Mouse (Mus musculus): ENCODE measurements at regions not wholly inside any gene's neighbourhood (a gene's known extent, or its start where the extent isn't known, plus 50 kb on each side); places are given as distances from the start of the nearest gene placed in this dataset.

DNA sequence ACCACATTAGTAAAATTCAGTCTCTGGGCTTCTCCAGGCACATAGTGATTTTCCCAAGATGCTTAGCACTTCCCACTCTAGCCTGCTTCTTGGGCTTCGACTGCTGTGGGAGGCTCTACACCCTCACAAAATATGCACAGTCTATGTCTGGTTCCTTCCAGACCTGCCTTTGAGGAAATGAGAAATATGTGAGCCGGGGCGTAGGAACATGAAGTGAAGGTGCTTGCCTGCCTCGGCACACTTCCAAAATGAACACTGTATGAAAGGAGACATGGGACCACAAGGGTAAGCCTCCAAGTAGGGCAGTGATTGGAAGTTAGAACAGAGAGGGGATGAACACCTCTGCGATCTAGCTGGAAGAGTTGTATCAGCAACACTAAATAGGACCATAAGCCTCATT is 54.5 kb downstream of the Gm10260 start:
- 93% methylated on average over 5 of the region's 5 CpGs for WGBS
- Histone ChIP-seq H3K27me3 (ENCODE audit: control insufficient read depth, insufficient read depth, low read length) (no peaks in the 10 kb centered on the region), H3K9ac (replicated peaks; ENCODE audit: low read depth, low read length) (no peak overlapping the region), H3K36me3 (ENCODE audit: control insufficient read depth, insufficient read depth, low read length) (no peaks in the 10 kb centered on the region), H3K4me3 (ENCODE audit: low read depth, low read length) (no peak overlapping the region), H3K9me3 (ENCODE audit: control insufficient read depth, low read length) (no peaks in the 10 kb centered on the region), H3K4me1 (ENCODE audit: control insufficient read depth, insufficient read depth, low read length) (no peaks in the 10 kb centered on the region), H3K4me2 (ENCODE audit: low read depth, low read length) (no peak overlapping the region), H3K27ac (ENCODE audit: low read depth, low read length) (no peak overlapping the region)
- no peak for ATAC-seq (ENCODE audit: low read depth)

DNA sequence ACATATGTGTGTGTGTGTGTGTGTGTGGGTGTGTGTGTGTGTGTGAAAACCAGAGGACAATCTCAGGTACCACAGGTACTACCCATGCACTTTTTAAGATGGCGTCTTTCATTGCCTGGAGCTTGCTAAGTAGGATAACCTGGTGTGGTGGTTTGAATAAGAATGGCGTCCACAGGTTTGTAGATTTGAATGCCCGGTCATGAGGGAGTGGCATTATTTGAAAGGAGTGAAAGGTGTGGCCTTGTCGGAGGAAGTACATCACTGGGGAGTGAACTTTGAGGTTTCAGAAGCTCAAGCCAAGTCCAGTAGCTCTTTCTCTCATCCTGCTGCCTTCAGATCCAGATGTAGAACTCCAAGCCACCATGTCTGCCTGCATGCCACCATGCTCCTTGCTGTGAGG is 55.9 kb downstream of the Gm10260 start:
- no peak overlapping the region for H3K4me2 ChIP-seq (ENCODE audit: low read depth, low read length)
- no peak overlapping the region for H3K4me3 ChIP-seq (ENCODE audit: low read depth, low read length)
- H3K36me3 ChIP-seq (ENCODE audit: control insufficient read depth, insufficient read depth, low read length) = no peaks in the 10 kb centered on the region
- no peak overlapping the region for H3K9ac ChIP-seq (replicated peaks; ENCODE audit: low read depth, low read length)
- WGBS = 97% methylated on average over 4 of the region's 4 CpGs
- H3K27me3 ChIP-seq (ENCODE audit: control insufficient read depth, insufficient read depth, low read length) = no peaks in the 10 kb centered on the region
- no peaks in the 10 kb centered on the region for H3K4me1 ChIP-seq (ENCODE audit: control insufficient read depth, insufficient read depth, low read length)
- no peak for ATAC-seq (ENCODE audit: low read depth)
- H3K27ac ChIP-seq (ENCODE audit: low read depth, low read length) = no peak overlapping the region
- H3K9me3 ChIP-seq (ENCODE audit: control insufficient read depth, low read length) = no peaks in the 10 kb centered on the region

- Histone ChIP-seq H3K36me3 (ENCODE audit: control insufficient read depth, insufficient read depth, low read length) (no peaks in the 10 kb centered on the region), H3K9ac (replicated peaks; ENCODE audit: low read depth, low read length) (no peak overlapping the region), H3K4me2 (ENCODE audit: low read depth, low read length) (no peak overlapping the region), H3K27me3 (ENCODE audit: control insufficient read depth, insufficient read depth, low read length) (no peaks in the 10 kb centered on the region), H3K4me1 (ENCODE audit: control insufficient read depth, insufficient read depth, low read length) (no peaks in the 10 kb centered on the region), H3K27ac (ENCODE audit: low read depth, low read length) (no peak overlapping the region), H3K4me3 (ENCODE audit: low read depth, low read length) (no peak overlapping the region), H3K9me3 (ENCODE audit: control insufficient read depth, low read length) (no peaks in the 10 kb centered on the region)
- 86% methylated on average over 2 of the region's 2 CpGs for WGBS
- ATAC-seq (ENCODE audit: low read depth) = no peak
Measured at GRCm38 (mm10) chr13:97698967-97699366, 61.5 kb downstream of the Gm10260 start.

DNA sequence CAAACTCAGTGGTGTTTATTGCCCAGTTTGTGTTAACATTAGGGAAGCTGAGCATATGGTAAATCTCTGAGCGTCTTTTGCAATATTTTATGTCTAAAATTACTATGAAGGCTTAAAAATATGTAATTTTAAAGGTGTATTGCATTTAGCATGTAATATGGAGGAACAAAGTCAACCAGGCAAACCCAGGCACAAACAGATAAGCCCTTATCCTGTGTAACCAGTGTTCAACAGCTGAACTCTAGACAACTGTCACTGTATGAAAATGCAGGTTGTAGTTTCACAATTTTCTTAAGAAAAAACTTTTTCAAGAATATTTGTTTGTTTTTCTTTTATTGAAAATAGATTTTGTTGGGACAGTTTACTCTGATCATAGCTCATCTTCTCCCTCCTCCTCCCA is 62.1 kb downstream of the Gm10260 start:
- WGBS = 88% methylated on average over 1 of the region's 1 CpGs
- Histone ChIP-seq H3K4me2 (ENCODE audit: low read depth, low read length) (no peak overlapping the region), H3K4me3 (ENCODE audit: low read depth, low read length) (no peak overlapping the region), H3K9ac (replicated peaks; ENCODE audit: low read depth, low read length) (no peak overlapping the region), H3K9me3 (ENCODE audit: control insufficient read depth, low read length) (no peaks in the 10 kb centered on the region), H3K27ac (ENCODE audit: low read depth, low read length) (no peak overlapping the region), H3K36me3 (ENCODE audit: control insufficient read depth, insufficient read depth, low read length) (no peaks in the 10 kb centered on the region), H3K4me1 (ENCODE audit: control insufficient read depth, insufficient read depth, low read length) (no peaks in the 10 kb centered on the region), H3K27me3 (ENCODE audit: control insufficient read depth, insufficient read depth, low read length) (no peaks in the 10 kb centered on the region)
- ATAC-seq (ENCODE audit: low read depth) = no peak

GRCm38 (mm10) chr13:97697262-97697661 is 63.2 kb downstream of the Gm10260 start:
- no peak overlapping the region for H3K4me3 ChIP-seq (ENCODE audit: low read depth, low read length)
- H3K4me2 ChIP-seq (ENCODE audit: low read depth, low read length) = no peak overlapping the region
- WGBS = 84% methylated on average over 10 of the region's 10 CpGs
- ATAC-seq (ENCODE audit: low read depth) = no peak
- H3K9ac ChIP-seq (replicated peaks; ENCODE audit: low read depth, low read length) = no peak overlapping the region
- no peaks in the 10 kb centered on the region for H3K27me3 ChIP-seq (ENCODE audit: control insufficient read depth, insufficient read depth, low read length)
- H3K27ac ChIP-seq (ENCODE audit: low read depth, low read length) = no peak overlapping the region
- no peaks in the 10 kb centered on the region for H3K36me3 ChIP-seq (ENCODE audit: control insufficient read depth, insufficient read depth, low read length)
- no peaks in the 10 kb centered on the region for H3K4me1 ChIP-seq (ENCODE audit: control insufficient read depth, insufficient read depth, low read length)
- H3K9me3 ChIP-seq (ENCODE audit: control insufficient read depth, low read length) = no peaks in the 10 kb centered on the region

DNA sequence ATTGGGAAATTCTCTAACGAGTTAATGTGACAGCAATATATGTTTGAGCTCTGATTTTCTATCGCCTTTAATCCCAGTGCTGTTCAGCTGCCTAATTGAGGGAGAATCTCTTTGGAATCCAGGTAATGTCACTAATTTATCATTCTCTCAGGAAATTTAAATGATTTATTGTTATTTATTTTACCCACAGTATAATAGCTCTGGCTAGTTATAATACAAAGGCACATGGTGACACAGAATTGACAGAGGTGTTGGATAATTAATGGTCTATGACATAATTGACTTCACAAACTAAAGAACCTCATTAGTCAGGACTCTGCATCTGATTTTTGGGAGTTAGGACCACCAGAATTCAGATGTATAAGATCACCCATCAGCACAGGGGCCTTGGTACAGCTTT is 65.4 kb downstream of the Gm10260 start:
- no peak overlapping the region for H3K9ac ChIP-seq (replicated peaks; ENCODE audit: low read depth, low read length)
- no peak overlapping the region for H3K4me2 ChIP-seq (ENCODE audit: low read depth, low read length)
- no peaks in the 10 kb centered on the region for H3K4me1 ChIP-seq (ENCODE audit: control insufficient read depth, insufficient read depth, low read length)
- no peak overlapping the region for H3K27ac ChIP-seq (ENCODE audit: low read depth, low read length)
- no peaks in the 10 kb centered on the region for H3K36me3 ChIP-seq (ENCODE audit: control insufficient read depth, insufficient read depth, low read length)
- WGBS = 38% methylated on average over 2 of the region's 2 CpGs
- H3K27me3 ChIP-seq (ENCODE audit: control insufficient read depth, insufficient read depth, low read length) = no peaks in the 10 kb centered on the region
- H3K9me3 ChIP-seq (ENCODE audit: control insufficient read depth, low read length) = no peaks in the 10 kb centered on the region
- H3K4me3 ChIP-seq (ENCODE audit: low read depth, low read length) = no peak overlapping the region
- no peak for ATAC-seq (ENCODE audit: low read depth)

GRCm38 (mm10) chr13:97694356-97694990 is 66.0 kb downstream of the Gm10260 start:
- Histone ChIP-seq H3K27ac (ENCODE audit: low read depth, low read length) (no peak overlapping the region), H3K36me3 (ENCODE audit: control insufficient read depth, insufficient read depth, low read length) (no peaks in the 10 kb centered on the region), H3K9ac (replicated peaks; ENCODE audit: low read depth, low read length) (no peak overlapping the region), H3K27me3 (ENCODE audit: control insufficient read depth, insufficient read depth, low read length) (no peaks in the 10 kb centered on the region), H3K4me3 (ENCODE audit: low read depth, low read length) (no peak overlapping the region), H3K4me1 (ENCODE audit: control insufficient read depth, insufficient read depth, low read length) (no peaks in the 10 kb centered on the region), H3K9me3 (ENCODE audit: control insufficient read depth, low read length) (no peaks in the 10 kb centered on the region), H3K4me2 (ENCODE audit: low read depth, low read length) (no peak overlapping the region)
- whole genome bisulfite sequencing = 28% methylated on average over 9 of the region's 9 CpGs
- ATAC-seq (ENCODE audit: low read depth) = peak; percentile 49; the same call in 1 of the 2 replicates

DNA sequence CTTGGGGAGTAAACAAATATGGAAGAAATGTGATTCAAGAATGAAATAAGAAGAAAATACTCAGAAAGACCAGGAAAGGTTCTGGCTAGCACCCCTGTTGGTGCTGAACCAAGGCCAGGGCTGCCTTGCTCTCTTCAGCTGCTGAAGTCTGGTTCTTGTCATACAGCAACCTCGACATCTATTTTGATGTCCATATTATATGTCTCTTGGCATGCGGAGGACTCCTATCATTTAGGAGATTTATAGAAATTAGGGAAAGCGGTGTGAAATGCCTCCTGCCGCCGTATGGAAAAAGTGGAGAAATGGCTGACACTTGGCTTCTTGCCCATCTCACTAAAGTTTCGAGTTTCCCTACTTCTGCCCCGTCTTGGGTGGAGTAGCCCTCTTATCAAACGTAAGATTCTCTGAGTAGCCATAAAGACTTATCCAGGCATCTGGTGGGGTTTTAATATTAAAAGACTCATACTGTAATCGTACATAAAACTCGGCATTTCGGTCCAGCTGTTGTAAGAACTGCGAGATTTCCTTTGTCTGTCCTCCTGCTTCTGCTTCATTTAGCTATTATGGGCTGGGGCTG is 72.0 kb downstream of the Gm10260 start:
- no peaks in the 10 kb centered on the region for H3K36me3 ChIP-seq (ENCODE audit: control insufficient read depth, insufficient read depth, low read length)
- no peak for ATAC-seq (ENCODE audit: low read depth)
- WGBS = 82% methylated on average over 12 of the region's 12 CpGs
- no peak overlapping the region for H3K9ac ChIP-seq (replicated peaks; ENCODE audit: low read depth, low read length)
- no peaks in the 10 kb centered on the region for H3K27me3 ChIP-seq (ENCODE audit: control insufficient read depth, insufficient read depth, low read length)
- no peaks in the 10 kb centered on the region for H3K9me3 ChIP-seq (ENCODE audit: control insufficient read depth, low read length)
- H3K4me3 ChIP-seq (ENCODE audit: low read depth, low read length) = no peak overlapping the region
- H3K27ac ChIP-seq (ENCODE audit: low read depth, low read length) = no peak overlapping the region
- no peaks in the 10 kb centered on the region for H3K4me1 ChIP-seq (ENCODE audit: control insufficient read depth, insufficient read depth, low read length)
- H3K4me2 ChIP-seq (ENCODE audit: low read depth, low read length) = no peak overlapping the region

- H3K9ac ChIP-seq (replicated peaks; ENCODE audit: low read depth, low read length) = no peak overlapping the region
- H3K4me3 ChIP-seq (ENCODE audit: low read depth, low read length) = no peak overlapping the region
- H3K27me3 ChIP-seq (ENCODE audit: control insufficient read depth, insufficient read depth, low read length) = no peaks in the 10 kb centered on the region
- WGBS = 92% methylated on average over 6 of the region's 6 CpGs
- no peaks in the 10 kb centered on the region for H3K36me3 ChIP-seq (ENCODE audit: control insufficient read depth, insufficient read depth, low read length)
- H3K27ac ChIP-seq (ENCODE audit: low read depth, low read length) = no peak overlapping the region
- no peak for ATAC-seq (ENCODE audit: low read depth)
- H3K4me1 ChIP-seq (ENCODE audit: control insufficient read depth, insufficient read depth, low read length) = no peaks in the 10 kb centered on the region
- H3K9me3 ChIP-seq (ENCODE audit: control insufficient read depth, low read length) = no peaks in the 10 kb centered on the region
- H3K4me2 ChIP-seq (ENCODE audit: low read depth, low read length) = no peak overlapping the region
Measured at GRCm38 (mm10) chr13:97683836-97684235, 76.6 kb downstream of the Gm10260 start.
